16 mouse cellular contexts compared by ENCODE assay signal in genomic region chr17:47702548-47703345, GRCm38 (mm10). TPM values are rescaled to one million over a fixed set of nuclear protein-coding genes. Genes with fewer than 3 reads are reported as not detected.
DNase-seq lines count a peak whose midpoint lies in the region; ATAC-seq and TF ChIP-seq lines count a peak whose summit lies in the region.
"Had no signal": no experiment of that assay in that cellular context is flagged by ENCODE, and none has a peak within 500 bp of the region (broad histone marks: within the 10 kb centered on the region; RNA-seq: fewer than 3 reads in every experiment).

No protein-coding gene starts in this region.

- no peaks in the 10 kb centered on the region for H3K9me3 ChIP-seq in lung, embryonic 14.5 days (ENCODE audit: low read depth, low read length)
- H3K9me3 ChIP-seq in embryonic facial prominence, embryonic 15.5 days (replicated peaks) = no peaks in the 10 kb centered on the region
- H3K9me3 ChIP-seq: forebrain, embryonic 15.5 days had no signal

- no peak for TF ChIP-seq POLR2A in testis, adult 2 months (IDR thresholded peaks at IDR 0.05; ENCODE audit: control insufficient read depth, low read depth, low read length)

- H3K4me2 ChIP-seq in lung, embryonic 14.5 days = peak overlapping the region; percentile 47
- 0 out of 2 replicates have a peak overlapping the region, but pooled peaks have one; percentile 6 for H3K4me2 ChIP-seq in embryonic facial prominence, embryonic 15.5 days (replicated peaks)
- H3K4me2 ChIP-seq: forebrain, embryonic 15.5 days had no signal

- ATAC-seq in lung, embryonic 14.5 days (ENCODE audit: insufficient read depth) = peak; percentile 69
- no peak for ATAC-seq in embryonic facial prominence, embryonic 15.5 days (ENCODE audit: insufficient number of reproducible peaks, low FRiP score, low TSS enrichment, low read depth)
- ATAC-seq in cerebellum, adult (ENCODE audit: insufficient number of reproducible peaks, low FRiP score, low TSS enrichment) = no peak

- WGBS in lung, embryonic 14.5 days = 34% methylated on average over 28 of the region's 28 CpGs
- 39% methylated on average over 28 of the region's 28 CpGs for WGBS in embryonic facial prominence, embryonic 15.5 days

- H3K4me1 ChIP-seq in lung, embryonic 14.5 days (ENCODE audit: insufficient read depth) = no peaks in the 10 kb centered on the region; the same call in 1 of the 2 replicates
- H3K4me1 ChIP-seq in testis, adult 2 months (ENCODE audit: control insufficient read depth, insufficient read depth, low read length) = peaks cover 10% of the 10 kb centered on the region
- H3K4me1 ChIP-seq in embryonic facial prominence, embryonic 15.5 days = peaks cover 12% of the 10 kb centered on the region
- H3K4me1 ChIP-seq: forebrain, embryonic 15.5 days had no signal

- peak; percentile 42 for DNase-seq in lung, embryonic 14.5 days
- DNase-seq in lung, postnatal 36 days = no peak
- no peak for DNase-seq in testis, postnatal 14 days (ENCODE audit: low spot score)
- DNase-seq in left cerebral cortex, adult 8-10 months (ENCODE audit: low spot score in 2 of 2) = no peak
- DNase-seq: adrenal gland, postnatal 10 days; cerebellum, postnatal 10 days; heart, postnatal 14 days; kidney, adult 8-10 months; thymus, postnatal 25 days had no signal

- peak overlapping the region; percentile 80 for H3K27ac ChIP-seq in lung, embryonic 14.5 days (ENCODE audit: low read depth)
- no peak overlapping the region for H3K27ac ChIP-seq in testis, adult 2 months (ENCODE audit: control insufficient read depth, insufficient read depth, low read depth, low read length)
- no peak overlapping the region for H3K27ac ChIP-seq in embryonic facial prominence, embryonic 15.5 days (replicated peaks)
- H3K27ac ChIP-seq: forebrain, embryonic 15.5 days had no signal

- H3K36me3 ChIP-seq in lung, embryonic 14.5 days (ENCODE audit: insufficient read depth) = peaks cover 21% of the 10 kb centered on the region; the same call in 1 of the 2 replicates
- H3K36me3 ChIP-seq in testis, adult 2 months (ENCODE audit: control insufficient read depth, insufficient read depth, low read length) = no peaks in the 10 kb centered on the region
- H3K36me3 ChIP-seq in embryonic facial prominence, embryonic 15.5 days = peaks cover 47% of the 10 kb centered on the region

- no peaks in the 10 kb centered on the region for H3K27me3 ChIP-seq in lung, embryonic 14.5 days (ENCODE audit: insufficient read depth, low read length)
- H3K27me3 ChIP-seq in testis, adult 2 months (ENCODE audit: control insufficient read depth, insufficient read depth, low read length) = no peaks in the 10 kb centered on the region
- H3K27me3 ChIP-seq in embryonic facial prominence, embryonic 15.5 days = no peaks in the 10 kb centered on the region; the same call in 1 of the 2 replicates
- H3K27me3 ChIP-seq: forebrain, embryonic 15.5 days had no signal

- TF ChIP-seq CTCF in lung, embryonic 14.5 days (IDR thresholded peaks at IDR 0.05; ENCODE audit: low read depth) = no peak
- no peak for TF ChIP-seq CTCF in testis, adult 2 months (IDR thresholded peaks at IDR 0.05; ENCODE audit: control insufficient read depth, insufficient read depth, insufficient replicate concordance, low read depth, low read length)

- peak overlapping the region; percentile 2; the same call in 1 of the 2 replicates for H3K4me3 ChIP-seq in lung, embryonic 14.5 days (ENCODE audit: low read depth, low read length)
- peak overlapping the region; percentile 60 for H3K4me3 ChIP-seq in testis, adult 2 months (ENCODE audit: control insufficient read depth, low read depth, low read length)
- no peak overlapping the region for H3K4me3 ChIP-seq in embryonic facial prominence, embryonic 15.5 days (replicated peaks)
- H3K4me3 ChIP-seq: forebrain, embryonic 15.5 days had no signal

- H3K9ac ChIP-seq in lung, embryonic 14.5 days = no peak overlapping the region
- no peak overlapping the region for H3K9ac ChIP-seq in embryonic facial prominence, embryonic 15.5 days
- H3K9ac ChIP-seq: forebrain, embryonic 15.5 days had no signal

RNA-seq across cellular contexts. Expression of gene Prickle4, which starts 8.2 kb away (rescaled TPM):
- 1.5 TPM in 1 of 2 replicates, not detected in the other for polyA plus RNA-seq in lung, embryonic 14.5 days (2014; fragmentation: Nextera tagmentation; extraction: Ambion mirVana)
- 2.7 and 3.4 TPM in 2 replicates for polyA plus RNA-seq in testis, adult 2 months (2012; rRNA removed)
- 0.71 and 1.3 TPM in 2 replicates for polyA plus RNA-seq in embryonic facial prominence, embryonic 15.5 days (2015; fragmentation: Nextera tagmentation; extraction: Ambion mirVana)
- 1 to 10 TPM; 1.8 to 5.2 (median 4.3) TPM for total RNA-seq in left cerebral cortex, adult 8-10 months (2022)
- total RNA-seq: megakaryocyte, adult 5-6 weeks had no signal

RNA-seq across cellular contexts. Expression of gene Gm21981, which starts 8.5 kb away (rescaled TPM):
- 1.1 and 1.3 TPM in 2 replicates for polyA plus RNA-seq in lung, embryonic 14.5 days (2014; fragmentation: Nextera tagmentation; extraction: Ambion mirVana)
- polyA plus RNA-seq in testis, adult 2 months (2012; rRNA removed) = 0.95 and 0.96 TPM in 2 replicates
- polyA plus RNA-seq in embryonic facial prominence, embryonic 15.5 days (2015; fragmentation: Nextera tagmentation; extraction: Ambion mirVana) = 0.12 and 0.24 TPM in 2 replicates
- total RNA-seq in left cerebral cortex, adult 8-10 months (2022) = 1 to 10 TPM; 2.4 to 4.9 (median 4.1) TPM
- total RNA-seq: megakaryocyte, adult 5-6 weeks had no signal

RNA-seq across cellular contexts. Expression of gene Frs3, which starts 13.9 kb away (rescaled TPM):
- 5.1 and 5.3 TPM in 2 replicates for polyA plus RNA-seq in lung, embryonic 14.5 days (2014; fragmentation: Nextera tagmentation; extraction: Ambion mirVana)
- 31.4 and 34.1 TPM in 2 replicates for polyA plus RNA-seq in testis, adult 2 months (2012; rRNA removed)
- polyA plus RNA-seq in embryonic facial prominence, embryonic 15.5 days (2015; fragmentation: Nextera tagmentation; extraction: Ambion mirVana) = 5.5 and 7.1 TPM in 2 replicates
- total RNA-seq in left cerebral cortex, adult 8-10 months (2022) = 10 to 100 TPM; 27.3 to 37.3 (median 33.4) TPM

RNA-seq across cellular contexts. Expression of gene Tomm6, which starts 14.6 kb away (rescaled TPM):
- polyA plus RNA-seq in lung, embryonic 14.5 days (2014; fragmentation: Nextera tagmentation; extraction: Ambion mirVana) = 433 and 434 TPM in 2 replicates
- polyA plus RNA-seq in testis, adult 2 months (2012; rRNA removed) = 93.7 and 96.8 TPM in 2 replicates
- polyA plus RNA-seq in embryonic facial prominence, embryonic 15.5 days (2015; fragmentation: Nextera tagmentation; extraction: Ambion mirVana) = 386 TPM in 2 replicates
- total RNA-seq in left cerebral cortex, adult 8-10 months (2022) = 100 to 1,000 TPM; 191 to 212 (median 201) TPM

RNA-seq across cellular contexts. Expression of gene Pgc, which starts 23.9 kb away (rescaled TPM):
- 7.6 and 9.1 TPM in 2 replicates for polyA plus RNA-seq in lung, embryonic 14.5 days (2014; fragmentation: Nextera tagmentation; extraction: Ambion mirVana)
- 0.32 and 0.57 TPM in 2 replicates for polyA plus RNA-seq in testis, adult 2 months (2012; rRNA removed)
- polyA plus RNA-seq in embryonic facial prominence, embryonic 15.5 days (2015; fragmentation: Nextera tagmentation; extraction: Ambion mirVana) = 0.12 and 0.16 TPM in 2 replicates
- total RNA-seq in left cerebral cortex, adult 8-10 months (2022) = not detected
- total RNA-seq: adrenal gland, postnatal 10 days; gastrocnemius, adult 18-20 months; heart, postnatal 14 days; liver, adult 2 months; megakaryocyte, adult 5-6 weeks had no signal
- polyA plus RNA-seq: forebrain, embryonic 15.5 days had no signal
